Mouse (Mus musculus): ENCODE results near the gene Ipo9.

DNA sequence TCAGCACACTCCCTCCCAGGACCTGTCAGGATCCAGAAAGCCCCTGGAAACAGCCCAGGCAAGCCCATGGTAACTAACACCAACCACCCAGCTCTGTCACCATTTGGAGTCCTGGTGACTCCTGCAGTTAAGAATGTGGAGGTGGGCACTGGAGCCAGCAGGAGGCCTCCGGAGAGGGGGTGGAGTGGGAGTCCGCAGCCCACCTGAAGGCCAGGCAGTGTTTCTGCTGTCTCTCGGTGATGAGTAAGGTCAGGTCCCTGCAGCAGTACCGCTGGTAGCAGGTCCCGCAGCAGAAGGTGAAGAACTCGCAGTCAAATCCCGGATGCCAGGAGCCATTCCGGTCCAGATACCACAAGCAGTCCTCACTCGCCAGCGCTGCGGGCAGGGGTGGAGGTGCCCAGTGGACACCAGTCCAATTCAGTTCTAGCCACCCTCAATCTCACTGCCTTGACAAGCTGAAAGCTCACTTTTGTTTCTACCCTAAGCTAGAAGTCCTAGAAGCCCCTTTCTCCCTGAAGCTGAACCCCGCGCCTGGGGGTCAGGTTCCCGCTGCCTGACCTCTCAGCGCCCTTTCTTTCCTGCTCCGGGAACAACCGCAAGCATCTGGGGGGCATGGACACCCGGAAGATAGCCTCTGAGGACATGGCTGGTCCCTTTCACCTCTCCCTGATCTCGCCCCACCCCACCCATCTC, 56.0 kb downstream of the Ipo9 start:
- TF ChIP-seq GATA1 (IDR thresholded peaks at IDR 0.05; ENCODE audit: borderline replicate concordance, low read length): no peak
- no peak for TF ChIP-seq FLI1 (IDR thresholded peaks at IDR 0.05; ENCODE audit: low read length)
